Mouse (Mus musculus): ENCODE measurements around the gene Cyp4a14. TPM values are rescaled to one million over a fixed set of nuclear protein-coding genes. Genes with fewer than 3 reads are reported as not detected.

Cyp4a14 gene
- polyA plus RNA-seq, 1 experiment from 2014 or later, result not detected

Other genes starting within 250 kb of the Cyp4a14 start
- gene Cyp4a12a, start 197.1 kb downstream of the Cyp4a14 start, polyA plus RNA-seq (2015; fragmentation: Nextera tagmentation; extraction: Ambion mirVana), result not detected in 2 replicates
- gene Cyp4a12b, start 84.5 kb downstream of the Cyp4a14 start, polyA plus RNA-seq (2015; fragmentation: Nextera tagmentation; extraction: Ambion mirVana), result not detected in 2 replicates
- gene Cyp4a30b, start 43.5 kb downstream of the Cyp4a14 start, polyA plus RNA-seq (2015; fragmentation: Nextera tagmentation; extraction: Ambion mirVana), result not detected in 2 replicates
- gene Cyp4a10, start 22.1 kb upstream of the Cyp4a14 start, polyA plus RNA-seq (2015; fragmentation: Nextera tagmentation; extraction: Ambion mirVana), result not detected in 2 replicates
- gene Cyp4a31, start 67.5 kb upstream of the Cyp4a14 start, polyA plus RNA-seq (2015; fragmentation: Nextera tagmentation; extraction: Ambion mirVana), result not detected in 2 replicates
- not detected in 2 replicates for gene Cyp4a32, start 104.8 kb upstream of the Cyp4a14 start, polyA plus RNA-seq (2015; fragmentation: Nextera tagmentation; extraction: Ambion mirVana)
- 0.32 and 0.39 TPM in 2 replicates for gene Cyp4b1, start 151.6 kb upstream of the Cyp4a14 start, polyA plus RNA-seq (2015; fragmentation: Nextera tagmentation; extraction: Ambion mirVana)
- gene Efcab14, start 241.6 kb upstream of the Cyp4a14 start, polyA plus RNA-seq (2015; fragmentation: Nextera tagmentation; extraction: Ambion mirVana), result 21.4 and 23.3 TPM in 2 replicates